Mouse (Mus musculus) effector memory CD4-positive, alpha-beta T cell, adult 7 months (primary cell): ENCODE results near the gene Tacstd2. TPM values are rescaled to one million over a fixed set of nuclear protein-coding genes. Genes with fewer than 3 reads are reported as not detected.

ENCODE experiments used
- polyA plus RNA-seq: library from polyadenylated mRNA; unstranded; fragments of 100-300 nt; shearing (Covaris generic); gene quantifications from one replicate; pipeline ENCODE4 v1.2.1, GENCODE M21; 2017

Gene Tacstd2
- 0.22 TPM for polyA plus RNA-seq

GRCm38 (mm10) chr6:67535777-67536054 lies at the start of gene Tacstd2:
Tacstd2 (minus strand) TSS chr6:67535796.

DNA sequence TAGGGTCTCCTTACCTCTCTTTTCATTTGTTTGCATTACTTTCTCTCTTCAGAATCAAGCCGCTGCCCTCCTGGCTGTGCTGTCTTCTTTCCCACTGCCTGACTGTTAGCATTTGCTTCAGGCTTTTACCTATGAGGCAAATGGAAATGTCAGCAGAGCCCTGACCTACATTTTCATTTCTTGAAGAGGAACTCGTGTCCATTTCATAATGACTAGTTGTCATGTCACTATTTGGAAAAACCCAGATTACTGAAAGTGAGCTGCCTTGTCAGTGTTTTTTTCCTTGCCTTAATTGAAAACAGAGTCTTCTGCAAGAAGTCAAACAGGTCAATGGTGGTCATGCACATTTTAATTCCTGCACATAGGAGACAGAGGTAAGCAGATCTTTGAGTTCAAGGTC lies 43.8 kb downstream of the Tacstd2 start, which contains the start of gene Il23r:
Gene Il23r (minus strand): TSS at position 101 of the 400 bp plus-strand sequence.

Other genes with a start within 250 kb of the Tacstd2 start
- 134 TPM for gene Il12rb2, start 159.6 kb downstream of the Tacstd2 start, polyA plus RNA-seq
- not detected for gene Il23r, start 43.9 kb downstream of the Tacstd2 start, polyA plus RNA-seq